Mouse (Mus musculus): Measurements from ENCODE around the gene Afm.

Gene Afm

GRCm38 (mm10) chr5:90556052-90556451 is 37.3 kb downstream of the Afm start:
- no peak for DNase-seq (ENCODE audit: low spot score)

- DNase-seq (ENCODE audit: low spot score), result no peak
These were observed 42.0 kb downstream of the Afm start, which contains the start of gene 5830473C10Rik for GRCm38 (mm10) chr5:90560743-90561142. TSS of gene 5830473C10Rik (plus strand) at chr5:90561107.

- no peak for DNase-seq (ENCODE audit: low spot score)
These were observed 43.1 kb downstream of the Afm start for GRCm38 (mm10) chr5:90561721-90562275.

GRCm38 (mm10) chr5:90562880-90563279 is 44.1 kb downstream of the Afm start:
- no peak for DNase-seq (ENCODE audit: low spot score)

GRCm38 (mm10) chr5:90564161-90564560 is 45.4 kb downstream of the Afm start:
- no peak for DNase-seq (ENCODE audit: low spot score)

GRCm38 (mm10) chr5:90565205-90565604 is 46.5 kb downstream of the Afm start:
- no peak for DNase-seq (ENCODE audit: low spot score)

- DNase-seq (ENCODE audit: low spot score), result no peak
These were observed 49.1 kb downstream of the Afm start for GRCm38 (mm10) chr5:90567788-90568187.

- DNase-seq (ENCODE audit: low spot score), result no peak
These were observed 49.6 kb downstream of the Afm start for GRCm38 (mm10) chr5:90568338-90568737.

GRCm38 (mm10) chr5:90571216-90571615 is 52.5 kb downstream of the Afm start:
- no peak for DNase-seq (ENCODE audit: low spot score)

GRCm38 (mm10) chr5:90577751-90578150 is 59.0 kb downstream of the Afm start:
- DNase-seq (ENCODE audit: low spot score), result no peak

- peak; percentile 15 for DNase-seq (ENCODE audit: low spot score)
These were observed 60.8 kb downstream of the Afm start for GRCm38 (mm10) chr5:90579556-90579955.

- DNase-seq (ENCODE audit: low spot score), result no peak
These were observed 63.4 kb downstream of the Afm start for GRCm38 (mm10) chr5:90582179-90582578.

GRCm38 (mm10) chr5:90584799-90585198 is 66.1 kb downstream of the Afm start:
- DNase-seq (ENCODE audit: low spot score), result no peak

- no peak for DNase-seq (ENCODE audit: low spot score)
These were observed 67.8 kb downstream of the Afm start for GRCm38 (mm10) chr5:90586511-90586910.

GRCm38 (mm10) chr5:90588104-90588503 is 69.4 kb downstream of the Afm start:
- no peak for DNase-seq (ENCODE audit: low spot score)

- peak; percentile 58 for DNase-seq (ENCODE audit: low spot score)
These were observed 70.2 kb downstream of the Afm start for GRCm38 (mm10) chr5:90588708-90589595.

- no peak for DNase-seq (ENCODE audit: low spot score)
These were observed 71.9 kb downstream of the Afm start for GRCm38 (mm10) chr5:90590676-90591075.

GRCm38 (mm10) chr5:90591936-90592335 is 73.2 kb downstream of the Afm start:
- no peak for DNase-seq (ENCODE audit: low spot score)

GRCm38 (mm10) chr5:90594945-90595344 is 76.2 kb downstream of the Afm start:
- DNase-seq (ENCODE audit: low spot score), result no peak

- DNase-seq (ENCODE audit: low spot score), result no peak
These were observed 77.4 kb downstream of the Afm start for GRCm38 (mm10) chr5:90596155-90596554.

- peak; percentile 55 for DNase-seq (ENCODE audit: low spot score)
These were observed 82.7 kb downstream of the Afm start for GRCm38 (mm10) chr5:90601469-90601868.

Measured in lung, postnatal 25 days (tissue).